Mouse (Mus musculus) embryonic fibroblast, embryonic 13.5 days (primary cell): ENCODE results near the gene Tmprss12.

Source experiments
- CTCF ChIP-seq: IDR thresholded peaks from 2 replicates; pipeline ENCODE4 v1.5.1; 2011; ENCODE audit warnings: mild to moderate bottlenecking, control low read depth, low read length, moderate library complexity, borderline replicate concordance; ENCODE audit not compliant: insufficient read depth
- POLR2A ChIP-seq: IDR thresholded peaks from 2 replicates; pipeline ENCODE4 v1.6.1; 2011; ENCODE audit warnings: low read depth, mild to moderate bottlenecking, control low read depth, low read length, moderate library complexity

DNA sequence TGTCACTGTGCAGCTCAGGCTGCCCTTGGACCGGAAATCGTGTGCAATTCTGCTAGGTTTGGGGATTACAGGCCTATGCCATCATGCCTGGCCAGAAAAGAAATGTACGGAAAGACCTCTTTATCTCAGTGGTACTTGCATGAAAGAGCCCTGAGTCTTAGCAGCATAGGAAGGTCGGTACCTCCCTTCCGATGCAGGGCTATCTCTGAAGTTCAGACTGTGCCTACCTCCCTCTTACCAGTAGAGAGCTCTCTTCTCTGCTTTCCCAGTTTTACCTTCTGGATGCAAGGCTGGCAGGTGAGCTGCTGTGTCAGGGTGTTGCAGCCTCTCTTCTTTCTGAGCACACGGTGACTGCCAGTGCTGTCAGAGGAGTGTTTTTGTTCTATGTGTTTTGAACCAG lies 38.9 kb upstream of the Tmprss12 start:
- no peak for TF ChIP-seq CTCF
- TF ChIP-seq POLR2A: no peak
